Comparison of ENCODE assay signal across 10 mouse cellular contexts in the genomic region with DNA sequence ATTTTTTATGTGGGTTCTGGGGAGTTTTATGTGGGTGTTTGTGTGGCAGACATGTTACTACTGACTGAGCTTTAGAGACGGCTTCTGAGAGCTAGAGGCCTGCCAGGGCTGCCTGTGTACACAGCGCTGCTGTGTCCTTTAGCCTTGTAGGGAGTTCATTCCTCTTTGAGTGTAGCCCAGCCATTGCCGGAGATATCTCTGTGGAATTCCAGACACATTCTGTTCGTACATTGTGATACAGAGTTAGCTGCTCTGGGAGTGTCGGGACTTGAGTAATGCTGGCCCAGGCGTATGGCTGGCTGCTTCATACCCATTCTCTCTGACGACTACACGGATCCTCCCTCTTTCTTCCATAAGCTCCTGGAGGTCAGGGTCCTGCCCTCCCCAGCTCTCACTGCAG. TPM values are rescaled to one million over a fixed set of nuclear protein-coding genes. Genes with fewer than 3 reads are reported as not detected.
DNase-seq lines count a peak whose midpoint lies in the region; ATAC-seq lines count a peak whose summit lies in the region.
"Had no signal": no experiment of that assay in that cellular context is flagged by ENCODE, and none has a peak within 500 bp of the region (broad histone marks: within the 10 kb centered on the region; RNA-seq: fewer than 3 reads in every experiment).

No protein-coding gene starts in this region.

- no peak for ATAC-seq in forebrain, embryonic 16.5 days
- no peak for ATAC-seq in neural tube, embryonic 13.5 days (ENCODE audit: low read depth)
- ATAC-seq in lung, embryonic 15.5 days (ENCODE audit: borderline replicate concordance, extremely low read depth, low FRiP score, low TSS enrichment), result no peak

- no peak overlapping the region for H3K9ac ChIP-seq in forebrain, embryonic 16.5 days (replicated peaks; ENCODE audit: low read depth, low read length)
- H3K9ac ChIP-seq in neural tube, embryonic 13.5 days, result no peak overlapping the region
- H3K9ac ChIP-seq in lung, embryonic 15.5 days, result no peak overlapping the region
- H3K9ac ChIP-seq: embryonic facial prominence, embryonic 15.5 days had no signal

- H3K36me3 ChIP-seq in forebrain, embryonic 10.5 days (replicated peaks), result peaks cover 21% of the 10 kb centered on the region
- no peaks in the 10 kb centered on the region for H3K36me3 ChIP-seq in forebrain, embryonic 16.5 days (ENCODE audit: control insufficient read depth, insufficient read depth)
- H3K36me3 ChIP-seq in neural tube, embryonic 13.5 days, result peaks cover 6% of the 10 kb centered on the region; the same call in 1 of the 2 replicates
- no peaks in the 10 kb centered on the region for H3K36me3 ChIP-seq in lung, embryonic 15.5 days
- H3K36me3 ChIP-seq: embryonic facial prominence, embryonic 15.5 days had no signal

- peak overlapping the region; percentile 90 for H3K27ac ChIP-seq in forebrain, embryonic 10.5 days
- no peak overlapping the region for H3K27ac ChIP-seq in forebrain, embryonic 16.5 days (ENCODE audit: low read length)
- peak overlapping the region; percentile 29 for H3K27ac ChIP-seq in neural tube, embryonic 13.5 days (replicated peaks)
- peak overlapping the region; percentile 26; the same call in 1 of the 2 replicates for H3K27ac ChIP-seq in lung, embryonic 15.5 days
- H3K27ac ChIP-seq: embryonic facial prominence, embryonic 15.5 days had no signal

- 83% methylated on average over 8 of the region's 8 CpGs for WGBS in forebrain, embryonic 10.5 days
- WGBS in forebrain, embryonic 16.5 days, result 72% methylated on average over 8 of the region's 8 CpGs
- WGBS in neural tube, embryonic 13.5 days, result 58% methylated on average over 8 of the region's 8 CpGs
- 44% methylated on average over 8 of the region's 8 CpGs for WGBS in lung, embryonic 15.5 days

- H3K9me3 ChIP-seq in forebrain, embryonic 10.5 days, result peaks cover 2% of the 10 kb centered on the region; the same call in 1 of the 2 replicates
- H3K9me3 ChIP-seq in forebrain, embryonic 16.5 days (ENCODE audit: control insufficient read depth, low read length), result no peaks in the 10 kb centered on the region
- no peaks in the 10 kb centered on the region for H3K9me3 ChIP-seq in neural tube, embryonic 13.5 days
- H3K9me3 ChIP-seq in lung, embryonic 15.5 days, result no peaks in the 10 kb centered on the region
- H3K9me3 ChIP-seq: embryonic facial prominence, embryonic 15.5 days had no signal

- no peak overlapping the region for H3K4me3 ChIP-seq in forebrain, embryonic 10.5 days
- no peak overlapping the region for H3K4me3 ChIP-seq in forebrain, embryonic 16.5 days (replicated peaks; ENCODE audit: low read length)
- H3K4me3 ChIP-seq in neural tube, embryonic 13.5 days, result no peak overlapping the region
- H3K4me3 ChIP-seq in lung, embryonic 15.5 days, result no peak overlapping the region
- H3K4me3 ChIP-seq: embryonic facial prominence, embryonic 15.5 days had no signal

- no peak overlapping the region for H3K4me2 ChIP-seq in forebrain, embryonic 16.5 days (ENCODE audit: low read length)
- H3K4me2 ChIP-seq in neural tube, embryonic 13.5 days, result no peak overlapping the region
- H3K4me2 ChIP-seq in lung, embryonic 15.5 days, result no peak overlapping the region
- H3K4me2 ChIP-seq: embryonic facial prominence, embryonic 15.5 days had no signal

- no peaks in the 10 kb centered on the region for H3K27me3 ChIP-seq in forebrain, embryonic 10.5 days (ENCODE audit: poor library complexity, severe bottlenecking)
- no peaks in the 10 kb centered on the region for H3K27me3 ChIP-seq in forebrain, embryonic 16.5 days (replicated peaks; ENCODE audit: control insufficient read depth, insufficient read depth, low read length)
- no peaks in the 10 kb centered on the region for H3K27me3 ChIP-seq in neural tube, embryonic 13.5 days
- no peaks in the 10 kb centered on the region for H3K27me3 ChIP-seq in lung, embryonic 15.5 days
- H3K27me3 ChIP-seq: embryonic facial prominence, embryonic 15.5 days had no signal

- DNase-seq in forebrain, embryonic 10.5 days (ENCODE audit: extremely low spot score, low spot score), result no peak
- no peak for DNase-seq in neural tube, embryonic 10.5 days (ENCODE audit: extremely low spot score, low spot score)
- peak; percentile 58 for DNase-seq in yolk sac, embryonic 10.5 days (ENCODE audit: low spot score)
- no peak for DNase-seq in urinary bladder, postnatal 36 days (ENCODE audit: low spot score in 2 of 2)
- no peak for DNase-seq in adrenal gland, adult 8-10 months
- DNase-seq: kidney, adult 8-10 months had no signal

- peaks cover 57% of the 10 kb centered on the region for H3K4me1 ChIP-seq in forebrain, embryonic 10.5 days
- H3K4me1 ChIP-seq in forebrain, embryonic 16.5 days (replicated peaks; ENCODE audit: control insufficient read depth, insufficient read depth, low read length), result peaks cover 26% of the 10 kb centered on the region
- peaks cover 52% of the 10 kb centered on the region for H3K4me1 ChIP-seq in neural tube, embryonic 13.5 days (replicated peaks)
- H3K4me1 ChIP-seq in lung, embryonic 15.5 days, result peaks cover 41% of the 10 kb centered on the region

RNA-seq across cellular contexts. Expression of gene Trak1, which starts 31.9 kb away (rescaled TPM):
- polyA plus RNA-seq in forebrain, embryonic 10.5 days (2016; fragmentation: Nextera tagmentation; extraction: Ambion mirVana), result 24.7 and 27.4 TPM in 2 replicates
- 85.1 and 92.2 TPM in 2 replicates for polyA plus RNA-seq in forebrain, embryonic 16.5 days (2015; fragmentation: Nextera tagmentation; extraction: Ambion mirVana)
- polyA plus RNA-seq in neural tube, embryonic 13.5 days (2015; fragmentation: Nextera tagmentation; extraction: Ambion mirVana), result 43.4 and 44.3 TPM in 2 replicates
- 24.1 and 25.3 TPM in 2 replicates for polyA plus RNA-seq in lung, embryonic 15.5 days (2015; fragmentation: Nextera tagmentation; extraction: Ambion mirVana)
- 10 to 100 TPM; 59.3 to 80.6 (median 74.3) TPM for total RNA-seq in adrenal gland, adult 8-10 months (2022)

RNA-seq across cellular contexts. Expression of gene Ulk4, which starts 52.2 kb away (rescaled TPM):
- 156 and 164 TPM in 2 replicates for polyA plus RNA-seq in forebrain, embryonic 10.5 days (2016; fragmentation: Nextera tagmentation; extraction: Ambion mirVana)
- 115 and 169 TPM in 2 replicates for polyA plus RNA-seq in forebrain, embryonic 16.5 days (2015; fragmentation: Nextera tagmentation; extraction: Ambion mirVana)
- 115 and 160 TPM in 2 replicates for polyA plus RNA-seq in neural tube, embryonic 13.5 days (2015; fragmentation: Nextera tagmentation; extraction: Ambion mirVana)
- 149 and 164 TPM in 2 replicates for polyA plus RNA-seq in lung, embryonic 15.5 days (2015; fragmentation: Nextera tagmentation; extraction: Ambion mirVana)
- total RNA-seq in adrenal gland, adult 8-10 months (2022), result 1 to 10 TPM; 1.7 to 4.8 (median 2.6) TPM
